Mouse (Mus musculus): ENCODE measurements around the gene 6030458C11Rik. TPM values are rescaled to one million over a fixed set of nuclear protein-coding genes. Genes with fewer than 3 reads are reported as not detected.

The 6030458C11Rik gene
- 25.3 and 29.6 TPM in 2 replicates for polyA plus RNA-seq (2015; fragmentation: Nextera tagmentation; extraction: Ambion mirVana)

DNA sequence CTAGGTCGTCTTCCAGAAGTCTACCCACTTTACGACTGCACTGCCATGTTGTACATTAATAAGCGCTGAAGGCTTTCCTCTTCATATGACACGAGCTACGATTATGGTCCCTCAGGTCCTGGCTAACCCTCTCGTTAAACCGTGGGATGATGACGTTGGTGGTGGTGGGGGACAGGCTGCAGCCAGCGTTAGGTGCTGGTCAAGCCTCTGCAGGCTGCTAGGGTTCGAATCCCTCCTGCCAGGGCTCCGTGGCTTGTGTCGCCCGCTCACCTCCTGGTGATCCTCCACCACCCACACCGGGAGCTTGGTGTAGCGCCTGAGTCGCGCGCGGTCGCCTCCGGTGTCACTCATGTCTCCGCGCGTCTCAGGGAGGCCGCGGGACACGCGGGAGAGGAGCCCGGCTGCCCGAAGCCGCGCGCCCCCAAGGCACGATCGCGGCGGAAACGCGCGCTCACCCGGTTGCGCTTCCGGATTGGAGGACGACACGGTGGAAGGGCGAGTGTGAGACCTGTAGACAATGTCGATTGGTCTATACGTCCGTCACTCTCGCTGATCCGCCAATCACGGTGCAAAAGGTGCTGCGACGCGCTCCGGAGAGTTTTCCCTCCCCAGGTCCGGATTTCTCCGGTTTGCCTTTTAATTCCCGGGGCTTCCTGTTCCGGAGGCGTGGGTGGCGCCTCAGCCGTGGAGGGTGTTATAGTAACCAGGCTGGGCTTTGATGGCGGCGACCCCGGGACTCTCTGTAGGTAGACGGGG lies at the start of gene 6030458C11Rik, which contains the start of gene Drosha:
Gene 6030458C11Rik, minus strand, starts transcription at position 453 of the 756 bp plus-strand sequence.
Gene Drosha, plus strand, starts transcription at position 619 of the 756 bp plus-strand sequence.
- DNase-seq (ENCODE audit: low spot score): peak; percentile 98

GRCm38 (mm10) chr15:12867269-12867668 lies 42.8 kb upstream of the 6030458C11Rik start:
- no peak for DNase-seq (ENCODE audit: low spot score)

DNA sequence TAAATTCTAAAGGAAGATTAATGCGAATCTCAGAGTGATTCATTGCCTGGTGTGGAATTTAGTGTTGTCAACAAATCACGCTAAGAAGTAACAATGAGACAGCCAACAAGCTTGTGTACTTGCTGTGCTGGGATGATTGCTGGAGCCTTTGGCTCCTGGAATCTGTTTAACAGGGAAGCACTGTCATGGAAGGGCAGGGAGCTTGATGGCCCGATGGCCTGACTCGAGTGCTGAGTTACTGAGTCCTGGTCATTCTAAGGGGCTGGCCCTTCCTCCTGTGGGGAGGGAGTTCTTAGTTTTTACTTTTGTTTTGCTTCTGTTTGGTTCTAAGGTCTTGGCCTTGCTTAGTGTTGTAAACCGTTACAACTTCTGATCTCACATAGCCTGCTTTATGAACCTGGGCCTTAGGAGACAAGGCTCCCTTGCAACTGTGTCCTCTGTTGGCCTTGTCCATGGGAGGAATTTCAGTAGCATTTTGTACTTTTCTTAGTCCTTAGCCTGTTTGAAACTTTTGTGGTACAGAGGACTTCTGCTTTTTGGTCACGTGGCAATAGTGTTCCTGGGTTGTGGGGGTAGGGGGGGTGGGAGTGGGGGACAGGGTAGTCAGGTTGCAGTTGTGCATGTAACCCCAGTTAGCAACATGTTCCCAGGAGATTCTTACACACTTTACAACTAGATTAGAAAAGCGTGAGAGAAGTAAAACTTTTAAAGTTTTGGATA lies 41.3 kb upstream of the 6030458C11Rik start:
- DNase-seq (ENCODE audit: low spot score): no peak

DNA sequence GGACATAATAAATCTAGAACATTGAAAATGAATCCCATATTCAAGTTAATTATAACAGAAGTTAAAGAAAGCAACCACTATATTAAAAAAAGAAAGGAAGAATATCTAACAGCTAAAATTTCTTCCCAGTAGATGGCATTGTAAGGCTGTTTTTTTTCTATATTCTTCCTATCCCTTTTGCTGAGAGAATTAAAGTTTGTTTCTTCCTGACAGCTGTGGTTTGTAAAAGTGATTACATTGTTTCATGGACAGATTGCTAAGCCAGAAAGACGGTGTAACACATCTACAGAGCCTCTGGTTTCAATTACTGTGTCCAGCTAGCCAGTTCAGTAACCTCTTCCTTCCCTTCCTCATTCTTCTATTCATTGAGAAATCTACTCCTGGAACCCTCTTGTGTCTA lies 39.2 kb upstream of the 6030458C11Rik start:
- DNase-seq (ENCODE audit: low spot score): no peak

DNA sequence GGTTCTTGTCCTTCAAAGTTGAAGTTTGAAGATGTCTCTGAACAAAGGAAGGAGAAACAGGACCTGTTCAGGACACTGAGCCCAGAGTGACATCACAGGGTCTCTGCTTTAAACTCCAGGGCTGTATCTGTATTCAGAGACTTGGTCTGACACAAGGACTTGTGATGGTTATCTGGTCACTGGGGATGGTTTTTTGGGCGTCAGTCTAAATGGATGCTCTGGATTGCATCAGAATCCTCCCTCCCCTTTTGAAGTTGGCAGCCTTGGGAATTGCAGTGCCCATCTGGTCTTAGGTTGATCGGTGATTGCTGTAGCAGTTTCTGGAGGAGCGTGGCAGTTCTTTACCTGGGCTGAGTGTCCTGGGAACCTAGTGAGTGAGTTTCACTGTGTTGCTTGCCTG lies 37.6 kb upstream of the 6030458C11Rik start:
- no peak for DNase-seq (ENCODE audit: low spot score)

DNA sequence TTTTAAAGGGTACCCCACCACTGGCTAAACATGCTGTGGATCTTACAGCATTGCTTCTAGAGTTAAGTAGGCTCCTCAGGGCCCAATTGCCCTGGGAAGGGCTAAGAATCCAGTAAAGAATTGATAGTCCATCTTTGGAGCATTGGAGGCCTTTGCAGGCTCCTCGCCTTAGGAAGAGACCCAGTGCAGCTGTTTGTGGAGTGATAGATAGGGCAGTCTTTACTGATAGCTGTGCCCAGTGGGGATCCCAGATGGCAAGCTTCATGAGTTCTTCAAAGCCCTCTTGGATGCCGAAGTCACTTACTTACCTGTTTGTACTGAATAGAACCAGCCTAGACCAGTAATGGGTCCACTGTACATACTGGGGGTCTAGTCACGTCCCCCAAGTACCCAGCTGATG lies 34.2 kb upstream of the 6030458C11Rik start:
- DNase-seq (ENCODE audit: low spot score): no peak

GRCm38 (mm10) chr15:12857840-12858516 lies 33.5 kb upstream of the 6030458C11Rik start:
- no peak for DNase-seq (ENCODE audit: low spot score)

- DNase-seq (ENCODE audit: low spot score): no peak
Observed at GRCm38 (mm10) chr15:12856780-12857179, 32.3 kb upstream of the 6030458C11Rik start.

DNA sequence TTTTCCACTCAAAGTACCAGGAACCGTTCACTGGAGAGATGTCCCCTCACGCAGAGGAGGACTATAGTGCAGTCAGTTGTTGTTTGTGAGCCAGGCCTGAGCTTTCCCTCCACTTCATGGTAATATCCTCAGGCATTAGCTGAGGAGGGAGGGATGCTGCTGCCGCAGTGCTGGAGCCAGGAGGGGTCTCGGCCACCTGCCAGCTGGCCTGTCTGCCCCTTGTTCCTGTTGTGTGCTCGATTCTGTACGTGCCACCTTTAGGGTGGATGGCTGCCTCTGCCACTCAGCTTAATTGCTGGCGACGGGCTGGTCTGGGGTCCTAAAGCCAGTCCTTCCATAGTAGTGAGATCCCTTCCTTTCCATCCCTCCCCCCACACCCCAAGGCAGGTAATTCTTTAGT lies 29.0 kb upstream of the 6030458C11Rik start:
- DNase-seq (ENCODE audit: low spot score): no peak

- no peak for DNase-seq (ENCODE audit: low spot score)
Observed at GRCm38 (mm10) chr15:12849373-12849772, 24.9 kb upstream of the 6030458C11Rik start.

DNA sequence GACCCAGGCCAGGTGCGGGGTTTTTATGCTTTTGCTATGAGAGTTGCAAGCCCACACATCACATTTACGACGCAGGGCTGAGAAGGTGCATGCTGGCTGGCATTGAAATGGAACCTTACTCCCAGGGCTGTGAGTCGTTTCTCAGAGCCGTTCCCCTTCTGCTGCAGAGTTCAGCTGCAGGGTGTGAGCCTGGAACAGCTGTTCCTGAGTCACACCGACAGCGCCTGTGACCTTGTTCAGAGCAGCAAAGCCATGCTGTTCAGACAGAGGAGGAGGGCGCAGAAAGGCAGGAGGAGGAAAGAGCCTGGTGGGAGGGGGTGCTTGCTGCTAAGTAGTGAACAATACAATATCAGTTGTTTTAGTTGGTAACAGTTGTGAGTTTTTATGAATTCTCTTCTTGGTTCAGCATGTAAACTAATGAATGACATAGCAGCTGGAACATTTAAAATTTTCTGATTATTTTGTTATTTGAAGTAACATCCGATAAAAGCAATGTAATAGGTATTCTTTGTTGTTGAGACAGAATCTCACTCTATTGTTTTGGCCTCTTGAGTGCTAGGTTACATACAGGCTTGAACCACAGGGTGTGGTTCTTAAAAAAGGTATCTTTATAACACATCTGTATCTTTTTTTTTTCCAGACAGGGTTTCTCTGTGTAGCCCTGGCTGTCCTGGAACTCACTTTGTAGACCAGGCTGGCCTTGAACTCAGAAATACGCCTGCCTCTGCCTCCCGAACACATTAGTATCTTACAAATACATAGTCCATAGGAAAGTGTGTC lies 23.9 kb upstream of the 6030458C11Rik start:
- DNase-seq (ENCODE audit: low spot score): no peak

DNA sequence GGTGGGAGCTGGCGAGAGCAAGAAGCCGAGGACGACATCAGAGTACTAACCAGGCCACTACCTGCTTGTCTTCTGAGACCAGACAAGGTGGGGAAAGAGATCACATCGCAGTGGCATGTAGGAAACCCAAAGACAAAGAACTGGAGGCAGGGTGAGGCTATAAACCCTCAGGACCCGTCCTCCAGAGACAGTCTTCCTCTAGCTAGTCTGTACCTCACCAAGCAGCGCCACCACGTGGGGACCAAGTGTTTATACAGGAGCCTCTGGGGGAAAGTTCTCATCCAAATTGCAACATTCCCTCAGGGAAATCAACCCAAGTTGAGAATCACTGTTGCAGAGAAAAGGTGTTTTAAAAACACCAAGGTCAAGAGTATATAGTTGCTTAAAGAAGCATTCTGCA lies 18.4 kb upstream of the 6030458C11Rik start:
- no peak for DNase-seq (ENCODE audit: low spot score)

GRCm38 (mm10) chr15:12840737-12841136 lies 16.3 kb upstream of the 6030458C11Rik start:
- DNase-seq (ENCODE audit: low spot score): no peak

GRCm38 (mm10) chr15:12834231-12834630 lies 9.8 kb upstream of the 6030458C11Rik start:
- DNase-seq (ENCODE audit: low spot score): no peak

- DNase-seq (ENCODE audit: low spot score): no peak
Observed at GRCm38 (mm10) chr15:12833385-12833784, 8.9 kb upstream of the 6030458C11Rik start.

DNA sequence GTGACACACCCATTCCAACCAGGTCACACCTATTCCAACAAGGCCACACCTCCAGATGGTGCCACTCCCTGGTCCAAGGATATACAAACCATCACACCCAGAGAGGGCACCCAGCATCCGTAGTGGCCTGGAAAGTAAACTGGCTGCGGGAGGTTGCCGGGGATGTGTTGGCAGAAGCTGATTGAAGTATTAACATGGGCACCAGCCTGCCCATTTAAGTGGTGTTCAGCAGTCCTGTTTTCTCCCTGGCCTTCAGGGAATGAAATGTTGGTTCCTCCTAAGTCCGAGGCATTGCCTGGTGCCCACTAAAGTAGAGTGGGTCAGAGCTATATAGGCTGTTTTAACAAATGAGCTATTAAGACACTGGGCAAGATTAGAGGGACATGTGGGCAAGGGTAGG lies 8.2 kb upstream of the 6030458C11Rik start:
- DNase-seq (ENCODE audit: low spot score): no peak

DNA sequence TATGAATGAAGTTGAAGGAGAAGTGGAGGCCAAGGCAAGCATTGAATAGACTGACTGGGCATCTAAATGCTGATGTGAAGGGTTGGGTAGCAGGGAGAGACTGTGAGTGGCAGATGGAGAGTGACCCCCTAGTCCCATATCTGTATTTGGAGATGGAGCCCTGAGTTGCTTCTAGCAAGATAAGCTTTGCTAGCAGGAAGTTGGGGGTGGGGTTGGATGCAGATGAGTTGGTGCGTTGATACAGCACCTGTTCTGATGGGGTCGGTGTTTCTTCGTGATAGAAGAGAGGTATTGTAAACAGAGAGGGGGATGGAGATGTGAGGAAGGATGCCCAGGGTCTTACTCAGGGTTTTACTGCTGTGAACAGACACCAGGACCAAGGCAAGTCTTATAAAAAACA lies 5.4 kb upstream of the 6030458C11Rik start:
- DNase-seq (ENCODE audit: low spot score): no peak

DNA sequence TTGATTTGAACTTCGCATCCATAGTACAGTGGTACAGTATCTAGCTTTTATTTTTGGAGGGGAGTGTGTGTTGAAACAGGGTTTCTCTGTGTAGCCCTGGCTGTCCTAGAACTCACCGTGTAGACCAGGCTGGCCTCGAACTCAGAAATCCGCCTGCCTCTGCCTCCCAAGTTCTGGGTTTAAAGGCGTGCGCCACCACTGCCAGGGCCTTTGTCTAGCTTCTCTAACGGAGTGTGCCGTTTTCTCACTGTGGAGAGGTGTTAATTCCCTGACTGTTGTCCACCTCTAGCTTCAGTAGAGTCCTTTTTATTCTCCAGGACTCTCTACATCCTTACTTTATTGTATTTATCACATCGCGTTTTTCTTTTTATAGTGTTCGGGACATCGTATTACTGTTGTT lies 959 bp upstream of the 6030458C11Rik start:
- DNase-seq (ENCODE audit: low spot score): no peak

DNA sequence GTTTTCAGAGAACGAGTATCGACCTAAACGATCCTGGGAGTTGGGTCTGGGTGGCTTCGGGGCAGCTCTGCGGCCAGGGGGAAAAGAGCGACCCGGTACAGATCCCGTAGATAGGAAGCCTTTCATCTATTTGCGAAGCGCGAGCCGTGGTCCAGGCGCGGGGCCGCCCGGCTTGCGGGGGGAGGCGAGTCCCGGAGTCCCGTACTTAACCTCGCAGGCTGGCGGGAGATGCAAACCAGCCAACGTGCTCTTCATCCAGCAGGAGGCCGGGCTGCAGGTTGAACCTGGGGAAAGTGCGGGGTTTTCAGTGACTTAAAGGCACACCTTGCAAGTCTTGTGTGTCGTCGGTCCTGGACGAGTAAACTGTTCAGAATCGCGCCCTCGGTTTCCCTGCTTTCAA lies 516 bp upstream of the 6030458C11Rik start:
- DNase-seq (ENCODE audit: low spot score): peak; percentile 64

GRCm38 (mm10) chr15:12823455-12824119 lies 862 bp downstream of the 6030458C11Rik start:
- DNase-seq (ENCODE audit: low spot score): no peak

All from thymus, postnatal 0 days (tissue).